Mouse (Mus musculus): Measurements from ENCODE around the gene Fam107a. TPM values are rescaled to one million over a fixed set of nuclear protein-coding genes. Genes with fewer than 3 reads are reported as not detected.

Fam107a gene
- polyA plus RNA-seq, 1 experiment from 2014 or later, result not detected

DNA sequence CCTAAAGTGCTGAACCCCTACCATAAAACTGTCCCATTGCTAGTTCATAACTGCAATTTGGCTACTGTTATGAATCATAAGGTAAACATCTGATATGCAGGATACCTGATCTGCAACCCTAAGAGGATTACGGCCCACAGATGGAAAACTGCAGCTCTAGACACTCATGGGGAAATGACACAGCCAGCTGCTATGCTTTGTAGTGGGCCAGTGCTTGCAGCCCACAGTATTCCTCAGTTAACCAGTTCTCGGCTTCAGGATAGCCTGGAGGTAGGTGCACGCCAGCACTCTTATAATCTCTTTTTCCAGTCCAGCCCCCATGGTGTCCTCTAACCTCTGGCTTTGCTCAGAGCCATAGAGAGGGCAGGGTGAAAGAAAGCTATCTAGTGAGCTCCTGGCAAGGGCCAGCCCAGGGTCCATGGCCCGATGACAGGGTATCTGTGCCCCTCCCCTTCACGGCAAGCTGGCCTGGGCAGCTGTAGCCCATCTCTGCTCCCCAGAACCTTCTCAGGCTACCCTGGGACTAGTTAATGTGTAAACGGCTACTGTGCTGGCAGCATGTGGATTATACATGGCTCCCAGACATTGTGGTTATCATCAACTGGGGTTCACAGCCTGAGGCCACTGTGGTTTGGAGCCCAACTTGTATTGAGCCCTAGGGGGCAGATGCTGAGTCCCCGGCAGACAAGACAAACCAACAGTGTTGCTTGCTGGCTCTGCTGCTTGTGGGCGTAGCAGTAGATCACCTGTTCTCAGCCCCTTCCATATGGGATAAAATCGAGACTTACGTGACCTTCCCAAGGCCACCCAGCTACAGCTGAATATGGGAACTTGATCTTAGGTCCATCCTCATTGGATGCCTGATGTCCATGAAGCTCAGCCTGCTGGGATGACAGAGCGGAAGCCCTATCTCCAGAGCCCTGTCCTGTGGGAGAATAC lies 14.8 kb upstream of the Fam107a start:
- ATAC-seq (no peak), DNase-seq (no peak)
- H3K27ac ChIP-seq (ENCODE audit: low read depth), result no peak overlapping the region
- no peak overlapping the region for H3K4me3 ChIP-seq (ENCODE audit: low read depth, low read length)
- no peak for TF ChIP-seq CTCF (IDR thresholded peaks at IDR 0.05; ENCODE audit: low read depth)
- no peak for TF ChIP-seq EP300 (IDR thresholded peaks at IDR 0.05; ENCODE audit: low read depth)
- H3K4me2 ChIP-seq (ENCODE audit: low read depth, low read length), result no peak overlapping the region
- no peaks in the 10 kb centered on the region for H3K27me3 ChIP-seq (ENCODE audit: insufficient read depth, low read length)
- no peaks in the 10 kb centered on the region for H3K4me1 ChIP-seq (ENCODE audit: insufficient read depth)
- H3K36me3 ChIP-seq (replicated peaks; ENCODE audit: insufficient read depth, low read length), result no peaks in the 10 kb centered on the region
- H3K9me3 ChIP-seq (ENCODE audit: low read length), result no peaks in the 10 kb centered on the region
- no peak overlapping the region for H3K9ac ChIP-seq (replicated peaks)
- 69% methylated on average over 11 of the region's 11 CpGs for WGBS (ENCODE audit: insufficient replicate concordance)

DNA sequence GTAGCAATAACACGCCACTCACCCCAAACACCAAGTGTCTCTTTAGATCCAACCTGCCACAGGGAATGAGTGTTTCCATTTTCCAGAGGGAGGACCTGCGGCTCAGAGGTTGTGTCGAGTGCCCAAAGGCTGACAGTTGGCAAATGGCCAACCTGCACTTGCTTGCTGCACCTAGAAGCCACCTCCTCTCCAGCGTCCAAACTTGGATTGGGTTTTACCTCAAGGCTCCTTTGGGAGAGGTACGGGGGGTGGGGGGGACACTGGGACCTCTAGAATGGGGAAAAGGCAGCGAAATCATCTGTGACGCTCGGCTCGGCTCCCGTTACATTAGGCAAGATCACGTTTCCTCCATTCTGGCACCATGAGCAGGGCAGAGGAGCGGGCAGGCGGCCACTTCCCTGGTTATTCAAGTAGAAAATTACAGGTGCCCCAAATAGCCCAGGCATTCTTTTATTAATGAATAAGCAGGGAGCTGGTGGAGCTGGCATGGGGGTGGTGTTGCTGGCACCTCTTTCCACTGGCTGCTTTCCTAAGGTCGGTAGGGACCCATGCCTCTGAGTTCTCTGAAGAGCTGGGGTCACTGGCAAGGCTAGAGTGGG lies 13.6 kb upstream of the Fam107a start:
- no peak overlapping the region for H3K4me2 ChIP-seq (ENCODE audit: low read depth, low read length)
- H3K9ac ChIP-seq (replicated peaks), result no peak overlapping the region
- DNase-seq (no peak), ATAC-seq (no peak)
- TF ChIP-seq EP300 (IDR thresholded peaks at IDR 0.05; ENCODE audit: low read depth) (no peak), CTCF (IDR thresholded peaks at IDR 0.05; ENCODE audit: low read depth) (no peak)
- 77% methylated on average over 14 of the region's 14 CpGs for WGBS (ENCODE audit: insufficient replicate concordance)
- H3K27ac ChIP-seq (ENCODE audit: low read depth), result no peak overlapping the region
- H3K4me3 ChIP-seq (ENCODE audit: low read depth, low read length), result no peak overlapping the region
- H3K4me1 ChIP-seq (ENCODE audit: insufficient read depth), result no peaks in the 10 kb centered on the region
- no peaks in the 10 kb centered on the region for H3K27me3 ChIP-seq (ENCODE audit: insufficient read depth, low read length)
- H3K9me3 ChIP-seq (ENCODE audit: low read length), result no peaks in the 10 kb centered on the region
- H3K36me3 ChIP-seq (replicated peaks; ENCODE audit: insufficient read depth, low read length), result no peaks in the 10 kb centered on the region

DNA sequence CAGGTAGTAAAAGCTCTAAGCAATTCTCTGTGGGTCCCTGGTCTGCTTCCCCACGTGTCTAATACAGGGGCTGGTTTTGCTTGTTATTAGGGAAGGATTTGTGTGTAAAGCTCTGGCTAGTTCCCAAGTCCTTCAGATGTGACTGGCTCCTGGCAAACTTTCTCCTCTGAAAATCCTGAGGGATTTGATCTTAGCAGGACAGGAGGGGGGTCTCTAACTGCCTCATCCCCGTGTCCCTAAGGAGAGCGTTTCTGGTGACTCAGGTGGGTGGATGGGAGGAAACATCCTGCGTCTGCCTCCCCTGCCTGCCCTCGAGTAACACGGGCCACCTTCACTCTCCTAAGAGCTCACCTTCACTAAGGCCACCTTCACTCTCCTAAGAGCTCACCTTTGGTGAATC lies 12.6 kb upstream of the Fam107a start:
- H3K4me2 ChIP-seq (ENCODE audit: low read depth, low read length), result no peak overlapping the region
- H3K9ac ChIP-seq (replicated peaks), result no peak overlapping the region
- TF ChIP-seq CTCF (IDR thresholded peaks at IDR 0.05; ENCODE audit: low read depth) (no peak), EP300 (IDR thresholded peaks at IDR 0.05; ENCODE audit: low read depth) (no peak)
- no peaks in the 10 kb centered on the region for H3K9me3 ChIP-seq (ENCODE audit: low read length)
- no peaks in the 10 kb centered on the region for H3K4me1 ChIP-seq (ENCODE audit: insufficient read depth)
- H3K27ac ChIP-seq (ENCODE audit: low read depth), result no peak overlapping the region
- H3K27me3 ChIP-seq (ENCODE audit: insufficient read depth, low read length), result no peaks in the 10 kb centered on the region
- ATAC-seq (no peak), DNase-seq (no peak)
- H3K36me3 ChIP-seq (replicated peaks; ENCODE audit: insufficient read depth, low read length), result no peaks in the 10 kb centered on the region
- no peak overlapping the region for H3K4me3 ChIP-seq (ENCODE audit: low read depth, low read length)
- 69% methylated on average over 6 of the region's 6 CpGs for WGBS (ENCODE audit: insufficient replicate concordance)

DNA sequence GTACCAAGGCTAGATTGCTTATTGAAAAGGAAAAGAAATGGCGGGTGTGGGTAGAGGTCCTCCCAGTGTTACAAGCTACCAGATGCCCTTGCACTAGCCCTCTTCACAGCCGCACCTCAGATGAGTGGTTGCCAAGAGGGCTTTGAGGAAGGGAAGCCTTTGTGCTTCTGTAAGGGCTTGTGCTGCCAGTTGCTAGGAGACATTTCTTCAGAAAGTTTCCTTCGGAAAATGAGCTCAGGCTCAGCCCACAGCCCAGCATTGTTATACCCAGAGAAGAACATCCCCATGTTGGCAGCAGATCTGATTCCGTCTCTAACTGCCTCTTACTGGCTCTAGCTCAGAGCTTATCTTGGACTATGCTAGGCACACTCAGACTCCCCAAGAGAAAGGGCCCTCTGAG lies 11.7 kb upstream of the Fam107a start:
- H3K27me3 ChIP-seq (ENCODE audit: insufficient read depth, low read length), result no peaks in the 10 kb centered on the region
- H3K9me3 ChIP-seq (ENCODE audit: low read length), result no peaks in the 10 kb centered on the region
- H3K4me2 ChIP-seq (ENCODE audit: low read depth, low read length), result no peak overlapping the region
- no peak overlapping the region for H3K27ac ChIP-seq (ENCODE audit: low read depth)
- no peaks in the 10 kb centered on the region for H3K36me3 ChIP-seq (replicated peaks; ENCODE audit: insufficient read depth, low read length)
- H3K9ac ChIP-seq (replicated peaks), result no peak overlapping the region
- no peak overlapping the region for H3K4me3 ChIP-seq (ENCODE audit: low read depth, low read length)
- 82% methylated on average over 4 of the region's 4 CpGs for WGBS (ENCODE audit: insufficient replicate concordance)
- DNase-seq (no peak), ATAC-seq (no peak)
- H3K4me1 ChIP-seq (ENCODE audit: insufficient read depth), result no peaks in the 10 kb centered on the region
- TF ChIP-seq CTCF (IDR thresholded peaks at IDR 0.05; ENCODE audit: low read depth), result no peak
- TF ChIP-seq EP300 (IDR thresholded peaks at IDR 0.05; ENCODE audit: low read depth), result no peak

DNA sequence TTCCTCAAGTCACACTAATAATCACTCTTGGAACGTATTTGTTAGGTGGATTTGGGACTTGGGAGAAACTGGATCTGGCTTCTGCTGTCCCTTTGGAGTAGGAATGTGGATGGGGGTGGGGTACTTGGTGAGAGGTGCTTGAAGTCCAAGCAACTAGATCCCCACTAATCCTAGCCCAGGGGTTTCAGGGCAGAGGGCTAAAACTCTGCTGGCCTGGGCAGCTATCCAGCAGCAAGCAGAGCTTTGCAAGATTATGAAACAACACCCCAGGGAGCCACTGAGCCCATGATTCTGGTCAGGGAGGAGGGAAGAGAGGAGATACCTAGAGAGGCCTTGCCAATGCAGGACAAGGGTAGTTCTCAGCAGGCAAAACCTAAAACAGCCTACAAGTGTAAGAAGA lies 9.5 kb upstream of the Fam107a start:
- Histone ChIP-seq H3K27ac (ENCODE audit: low read depth) (peak overlapping the region; percentile 63), H3K4me2 (ENCODE audit: low read depth, low read length) (no peak overlapping the region), H3K9ac (replicated peaks) (no peak overlapping the region), H3K4me1 (ENCODE audit: insufficient read depth) (no peaks in the 10 kb centered on the region), H3K36me3 (replicated peaks; ENCODE audit: insufficient read depth, low read length) (no peaks in the 10 kb centered on the region), H3K9me3 (ENCODE audit: low read length) (no peaks in the 10 kb centered on the region), H3K27me3 (ENCODE audit: insufficient read depth, low read length) (no peaks in the 10 kb centered on the region), H3K4me3 (ENCODE audit: low read depth, low read length) (no peak overlapping the region)
- peak; percentile 29 for DNase-seq
- WGBS (ENCODE audit: insufficient replicate concordance), result 49% methylated on average over 1 of the region's 1 CpGs
- ATAC-seq, result peak; percentile 61
- TF ChIP-seq EP300 (IDR thresholded peaks at IDR 0.05; ENCODE audit: low read depth) (no peak), CTCF (IDR thresholded peaks at IDR 0.05; ENCODE audit: low read depth) (no peak)

DNA sequence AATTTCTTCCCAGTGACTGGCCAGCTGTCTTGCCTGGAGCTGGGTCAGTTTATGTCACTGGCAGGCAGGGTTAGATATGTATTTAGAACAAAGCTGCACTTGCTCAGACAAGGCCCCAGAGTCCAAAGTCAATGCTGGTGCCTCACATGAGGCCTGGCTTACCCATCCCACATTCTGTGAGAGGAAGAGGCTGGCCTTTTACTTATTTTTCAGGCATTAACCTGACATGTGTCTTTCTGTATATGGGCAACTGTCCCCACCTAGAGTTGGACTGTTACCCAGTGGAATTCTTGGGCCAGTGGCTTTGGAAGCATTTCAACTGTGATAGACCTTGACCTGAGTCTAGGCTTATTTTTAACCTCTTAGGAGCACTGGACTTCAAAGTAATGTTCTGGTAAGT lies 9.1 kb upstream of the Fam107a start:
- H3K9ac ChIP-seq (replicated peaks), result no peak overlapping the region
- no peaks in the 10 kb centered on the region for H3K4me1 ChIP-seq (ENCODE audit: insufficient read depth)
- H3K36me3 ChIP-seq (replicated peaks; ENCODE audit: insufficient read depth, low read length), result no peaks in the 10 kb centered on the region
- H3K9me3 ChIP-seq (ENCODE audit: low read length), result no peaks in the 10 kb centered on the region
- H3K4me3 ChIP-seq (ENCODE audit: low read depth, low read length), result no peak overlapping the region
- no peaks in the 10 kb centered on the region for H3K27me3 ChIP-seq (ENCODE audit: insufficient read depth, low read length)
- ATAC-seq (peak; percentile 80), DNase-seq (no peak)
- H3K4me2 ChIP-seq (ENCODE audit: low read depth, low read length), result no peak overlapping the region
- 0 out of 2 replicates have a peak, but pooled peaks have one; percentile 8 for TF ChIP-seq CTCF (IDR thresholded peaks at IDR 0.05; ENCODE audit: low read depth)
- TF ChIP-seq EP300 (IDR thresholded peaks at IDR 0.05; ENCODE audit: low read depth), result no peak
- H3K27ac ChIP-seq (ENCODE audit: low read depth), result peak overlapping the region; percentile 63

Data from liver, postnatal 0 days (tissue).